Mouse (Mus musculus): ENCODE data around the gene Clrn2.
"Not testable (repeated sequence)": the region's sequence is repeated elsewhere in the genome, so short reads cannot be mapped to it uniquely, and the experiment has no call there.

Clrn2 gene

DNA sequence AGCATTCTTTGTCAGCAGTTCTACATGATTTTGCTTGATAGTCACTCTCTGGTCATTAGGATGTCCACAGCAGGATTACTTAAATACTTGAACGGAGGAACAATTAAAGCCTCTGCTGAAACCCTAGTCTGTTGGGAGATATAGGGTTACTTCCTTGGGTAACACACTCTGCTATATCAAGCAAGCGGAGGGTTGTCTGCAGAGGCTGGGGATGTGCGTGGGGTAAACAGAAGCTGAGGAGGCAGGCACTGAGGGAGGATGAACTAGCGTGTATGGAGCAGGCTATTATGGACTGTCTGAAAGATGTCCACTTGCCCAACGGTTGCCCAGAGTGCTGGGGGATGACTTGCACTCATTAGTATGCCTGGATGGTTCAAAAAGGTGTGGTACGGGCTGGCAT, at the start of gene Clrn2:
Clrn2 (plus strand) TSS at position 301 of the 400 bp plus-strand sequence.
- in situ Hi-C loops (cut with MboI; ENCODE audit: low pct_unique_long_range_greater_than_20kb in 1 of 2, low sequenced_read_pairs in 2 of 2, unreplicated experiment in 1 of 2): loop anchor here (25.0 kb wide), 1 partner anchor 884 kb away; no protein-coding TSS in a partner anchor

- in situ Hi-C loops (cut with MboI; ENCODE audit: low pct_unique_long_range_greater_than_20kb in 1 of 2, low sequenced_read_pairs in 2 of 2, unreplicated experiment in 1 of 2): loop anchor here (25.0 kb wide), 2 partner anchors 1094 to 1119 kb away; no protein-coding TSS in a partner anchor
Measured at GRCm38 (mm10) chr5:45406129-45406528, 47.4 kb upstream of the Clrn2 start.

DNA sequence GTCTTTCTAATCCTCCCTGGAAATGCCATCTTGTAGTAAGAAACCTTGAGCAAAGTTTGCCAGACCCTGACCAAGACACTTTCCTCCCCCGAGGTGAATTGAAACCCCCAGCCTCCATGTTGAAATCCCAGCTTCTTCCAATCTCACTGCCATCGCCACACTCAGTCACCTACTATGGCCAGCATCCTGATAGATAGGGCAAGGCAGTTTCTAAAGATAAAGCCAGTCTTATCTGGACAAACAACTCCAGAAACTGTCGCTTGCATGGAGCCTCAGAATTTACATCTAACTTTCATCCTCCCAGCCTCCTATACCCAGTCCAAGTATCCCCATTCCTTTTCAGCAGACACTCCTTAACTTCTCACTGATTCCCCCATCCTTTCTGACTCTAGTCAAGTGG, 37.1 kb upstream of the Clrn2 start:
- in situ Hi-C loops (cut with MboI; ENCODE audit: low pct_unique_long_range_greater_than_20kb in 1 of 2, low sequenced_read_pairs in 2 of 2, unreplicated experiment in 1 of 2): loop anchor here (25.0 kb wide), 2 partner anchors 1104 to 1129 kb away; no protein-coding TSS in a partner anchor

DNA sequence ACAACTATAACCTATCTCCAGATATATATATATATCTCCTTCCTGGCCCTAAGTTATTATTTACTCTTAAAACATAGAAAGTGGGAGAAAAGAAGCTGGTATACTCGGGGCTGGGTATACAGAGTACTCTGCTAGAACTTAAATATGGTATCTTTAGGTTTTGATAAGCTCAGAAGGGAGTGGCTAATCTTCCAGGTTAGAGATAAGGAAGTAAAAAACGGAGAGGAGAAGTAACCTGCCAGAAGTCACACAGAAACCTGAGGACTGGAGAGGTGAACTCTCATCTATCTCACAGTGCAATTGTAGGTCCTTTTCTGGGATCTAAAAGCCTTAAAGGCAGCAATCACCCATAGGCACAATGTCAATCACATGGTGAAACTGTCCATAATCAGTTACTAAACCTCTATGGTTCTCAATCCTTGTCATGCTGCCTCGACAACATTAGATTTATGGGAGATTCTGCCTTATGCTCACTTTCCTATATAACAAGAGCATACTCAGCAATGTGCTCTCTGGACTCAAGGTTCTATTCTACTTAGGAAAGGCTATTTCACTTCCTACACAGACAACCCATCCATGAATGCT, 35.6 kb upstream of the Clrn2 start:
- in situ Hi-C loops (cut with MboI; ENCODE audit: low pct_unique_long_range_greater_than_20kb in 1 of 2, low sequenced_read_pairs in 2 of 2, unreplicated experiment in 1 of 2): loop anchor here (25.0 kb wide), 2 partner anchors 1106 to 1131 kb away; no protein-coding TSS in a partner anchor

- in situ Hi-C loops (cut with MboI; ENCODE audit: low pct_unique_long_range_greater_than_20kb in 1 of 2, low sequenced_read_pairs in 2 of 2, unreplicated experiment in 1 of 2): loop anchor here (25.0 kb wide), 2 partner anchors 1108 to 1133 kb away; no protein-coding TSS in a partner anchor
Measured at GRCm38 (mm10) chr5:45419841-45420638, 33.5 kb upstream of the Clrn2 start.

DNA sequence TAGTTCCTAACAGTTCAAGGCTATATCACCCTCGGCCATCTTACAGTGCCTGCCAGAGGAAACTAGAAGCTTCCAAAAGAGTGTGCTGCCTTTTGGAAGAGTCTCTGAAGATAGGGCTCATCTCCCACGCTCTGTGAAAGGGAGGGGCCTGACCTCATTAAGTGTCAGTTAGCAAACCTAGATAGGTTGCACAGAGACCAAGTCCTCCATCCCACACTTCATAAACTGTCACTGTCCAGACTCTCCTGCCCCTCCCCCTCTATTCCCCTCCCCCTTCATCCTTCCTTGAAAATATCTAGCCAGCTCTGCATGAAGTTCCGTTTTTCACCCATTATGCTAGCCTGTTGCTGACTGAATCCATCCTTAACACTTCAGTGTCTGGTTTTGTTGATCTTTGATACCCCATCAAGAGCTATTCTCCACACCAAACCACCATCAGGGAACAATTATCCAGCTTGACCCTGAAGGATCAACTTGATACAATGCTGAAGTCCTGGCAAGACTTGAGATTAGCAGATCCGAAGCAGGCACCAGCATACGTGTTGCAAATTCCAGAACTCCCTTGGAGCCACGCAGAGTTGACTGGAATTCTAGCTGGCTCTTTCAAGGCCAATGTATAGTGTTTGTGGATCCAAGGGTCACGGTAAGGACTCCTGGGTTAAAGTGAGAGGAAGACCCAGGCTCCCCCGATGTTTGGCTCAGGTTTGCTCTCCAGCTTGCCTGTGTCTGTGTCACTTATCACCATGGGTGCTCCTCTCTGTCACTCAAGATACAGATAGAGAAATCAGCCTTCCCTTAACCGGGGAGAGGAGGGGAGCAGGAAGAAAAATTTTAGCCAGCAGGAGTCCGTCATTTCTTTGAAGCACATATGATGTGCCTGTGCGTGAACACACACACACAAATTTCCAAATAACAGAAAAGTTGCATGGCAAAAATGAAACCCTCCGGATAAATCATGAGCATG, 31.4 kb upstream of the Clrn2 start:
- in situ Hi-C loops (cut with MboI; ENCODE audit: low pct_unique_long_range_greater_than_20kb in 1 of 2, low sequenced_read_pairs in 2 of 2, unreplicated experiment in 1 of 2): loop anchor here (25.0 kb wide), 2 partner anchors 1110 to 1135 kb away; no protein-coding TSS in a partner anchor

GRCm38 (mm10) chr5:45424021-45424886, 29.3 kb upstream of the Clrn2 start:
- in situ Hi-C loops (cut with MboI; ENCODE audit: low pct_unique_long_range_greater_than_20kb in 1 of 2, low sequenced_read_pairs in 2 of 2, unreplicated experiment in 1 of 2): loop anchor here (25.0 kb wide), 2 partner anchors 1112 to 1137 kb away; no protein-coding TSS in a partner anchor

DNA sequence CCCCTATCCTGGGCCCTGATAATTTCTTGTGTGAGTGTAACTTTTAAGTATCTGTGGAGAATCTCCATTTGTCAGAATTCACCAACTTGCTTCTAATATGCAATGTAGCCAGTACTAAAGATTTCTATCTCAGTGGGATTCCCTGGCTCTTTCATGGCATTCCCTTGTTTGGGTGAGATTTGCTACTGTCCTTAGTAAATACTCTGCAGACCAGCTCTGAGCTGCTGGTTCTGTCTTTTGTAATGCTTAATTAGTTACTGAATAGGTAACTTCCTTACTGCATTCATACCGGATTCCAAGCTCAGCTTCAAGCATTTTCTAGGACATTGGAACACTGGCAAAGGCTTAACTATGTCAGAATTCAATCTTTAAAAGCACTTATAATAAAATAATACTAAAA, 27.8 kb upstream of the Clrn2 start:
- in situ Hi-C loops (cut with MboI; ENCODE audit: low pct_unique_long_range_greater_than_20kb in 1 of 2, low sequenced_read_pairs in 2 of 2, unreplicated experiment in 1 of 2): not testable (repeated sequence)

DNA sequence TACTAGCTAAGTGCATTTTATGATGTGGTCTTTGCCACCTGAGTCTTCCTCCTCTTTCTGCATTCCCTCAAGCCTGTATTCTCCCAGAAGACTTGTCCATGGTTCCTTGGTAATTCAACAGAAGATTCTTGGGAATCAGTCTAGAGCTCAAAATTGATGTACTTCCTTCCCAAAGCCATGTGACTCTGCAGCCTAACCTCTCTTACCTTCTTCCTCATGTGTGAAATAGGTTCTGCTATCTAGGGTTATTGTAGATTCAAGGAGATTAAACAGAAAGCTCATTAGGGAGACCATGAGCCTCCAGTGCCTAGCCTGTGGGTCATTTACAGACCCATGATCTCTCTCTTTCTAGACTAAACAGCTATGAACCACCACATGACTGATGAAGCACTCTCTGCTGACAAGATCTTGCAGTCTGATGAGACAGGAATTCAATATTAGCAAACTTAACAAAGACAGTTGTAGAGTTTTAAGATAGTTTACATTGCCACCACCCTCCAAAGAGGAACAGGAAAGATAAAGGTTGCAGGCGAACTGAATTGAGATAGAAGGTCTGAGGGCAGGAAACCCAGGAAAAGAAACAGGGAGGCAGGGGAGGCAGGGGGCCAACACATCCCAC, 27.0 kb upstream of the Clrn2 start:
- in situ Hi-C loops (cut with MboI; ENCODE audit: low pct_unique_long_range_greater_than_20kb in 1 of 2, low sequenced_read_pairs in 2 of 2, unreplicated experiment in 1 of 2): no loop called here

DNA sequence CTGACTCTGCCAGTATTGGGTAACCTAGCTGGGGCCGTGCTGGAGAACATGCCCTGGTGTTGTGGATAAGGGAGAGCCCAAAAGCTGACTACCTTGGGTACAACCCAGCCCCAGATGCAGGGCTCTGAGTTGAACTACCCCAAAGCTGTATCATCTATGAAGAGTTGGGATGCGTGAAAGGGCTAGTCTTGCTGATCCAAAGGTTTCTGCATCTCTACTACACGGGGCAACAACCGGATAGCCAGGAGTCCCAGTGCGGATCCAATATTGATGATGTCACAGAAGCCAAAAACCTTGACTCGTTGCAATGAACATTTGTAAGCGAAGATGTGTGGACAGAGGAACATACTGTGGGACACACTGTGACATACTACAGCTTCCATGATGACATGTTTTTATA, 25.7 kb upstream of the Clrn2 start:
- in situ Hi-C loops (cut with MboI; ENCODE audit: low pct_unique_long_range_greater_than_20kb in 1 of 2, low sequenced_read_pairs in 2 of 2, unreplicated experiment in 1 of 2): no loop called here

DNA sequence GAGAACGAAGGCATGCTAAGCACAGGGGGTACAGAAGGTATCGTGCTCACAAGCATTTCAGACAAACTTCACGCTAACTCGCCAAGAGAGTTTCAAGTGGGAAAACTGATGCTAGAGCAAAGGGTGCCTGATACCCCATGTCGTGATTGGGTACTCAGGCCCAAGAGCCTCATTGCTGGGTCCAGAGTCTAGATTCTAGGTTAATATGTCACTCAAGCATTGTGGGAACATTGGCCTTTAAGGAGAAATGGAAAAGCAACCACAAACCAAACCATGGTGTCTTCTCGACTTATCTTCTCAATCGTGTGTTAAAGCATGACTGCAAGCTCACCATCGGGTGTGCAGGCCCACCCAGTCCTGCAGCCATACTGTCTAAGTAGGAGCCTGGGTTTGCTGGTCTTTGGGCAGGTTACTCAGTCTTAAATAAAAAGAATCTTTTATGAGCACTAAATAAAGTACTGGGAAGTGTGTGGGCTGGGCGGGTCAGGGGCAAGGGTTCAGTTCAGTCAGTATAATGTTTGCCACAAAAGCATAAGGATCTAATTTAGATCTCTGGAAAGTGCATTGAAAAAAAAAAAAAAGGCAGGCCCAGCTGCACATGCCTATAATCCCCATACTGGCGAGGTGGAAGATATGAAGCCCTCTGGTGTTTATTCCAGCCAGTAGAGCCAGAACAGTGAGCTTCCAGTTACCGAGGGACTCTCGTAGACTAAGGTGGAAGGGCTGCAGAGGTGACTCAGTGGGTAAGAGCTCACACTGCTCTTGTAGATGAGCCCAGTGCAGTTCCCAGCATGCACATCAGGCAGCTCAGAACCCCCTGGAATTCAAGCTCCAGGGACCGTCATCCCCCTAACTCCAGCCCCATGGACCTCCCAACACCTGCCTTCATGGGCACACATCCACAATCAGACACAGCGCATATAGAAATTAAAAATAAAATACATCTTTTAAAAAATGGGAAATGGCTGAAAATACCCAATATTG, 17.3 kb upstream of the Clrn2 start:
- in situ Hi-C loops (cut with MboI; ENCODE audit: low pct_unique_long_range_greater_than_20kb in 1 of 2, low sequenced_read_pairs in 2 of 2, unreplicated experiment in 1 of 2): no loop called here

DNA sequence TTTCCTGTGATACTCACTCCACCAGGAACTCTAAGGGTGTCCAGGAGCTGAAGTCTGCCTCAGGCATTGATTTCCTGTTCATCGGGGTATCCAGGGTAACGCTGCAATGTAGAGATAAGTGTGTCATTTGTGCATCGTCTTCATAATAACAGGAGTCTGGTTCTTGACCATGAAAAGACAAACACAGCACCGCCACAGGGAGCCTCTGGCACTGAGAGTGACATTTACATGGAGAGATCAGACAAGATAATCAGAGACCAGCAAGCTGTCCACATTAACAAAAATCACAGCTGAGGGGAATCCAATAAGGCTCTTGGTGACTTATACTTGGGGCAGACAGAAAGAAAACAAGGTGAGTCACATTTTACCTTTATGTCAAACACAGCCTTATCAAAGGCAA, 15.7 kb upstream of the Clrn2 start:
- in situ Hi-C loops (cut with MboI; ENCODE audit: low pct_unique_long_range_greater_than_20kb in 1 of 2, low sequenced_read_pairs in 2 of 2, unreplicated experiment in 1 of 2): no loop called here

- in situ Hi-C loops (cut with MboI; ENCODE audit: low pct_unique_long_range_greater_than_20kb in 1 of 2, low sequenced_read_pairs in 2 of 2, unreplicated experiment in 1 of 2): no loop called here
Measured at GRCm38 (mm10) chr5:45438301-45438700, 15.2 kb upstream of the Clrn2 start.

- in situ Hi-C loops (cut with MboI; ENCODE audit: low pct_unique_long_range_greater_than_20kb in 1 of 2, low sequenced_read_pairs in 2 of 2, unreplicated experiment in 1 of 2): no loop called here
Measured at GRCm38 (mm10) chr5:45441124-45441523, 12.4 kb upstream of the Clrn2 start.

- in situ Hi-C loops (cut with MboI; ENCODE audit: low pct_unique_long_range_greater_than_20kb in 1 of 2, low sequenced_read_pairs in 2 of 2, unreplicated experiment in 1 of 2): no loop called here
Measured at GRCm38 (mm10) chr5:45441745-45442144, 11.8 kb upstream of the Clrn2 start.

- in situ Hi-C loops (cut with MboI; ENCODE audit: low pct_unique_long_range_greater_than_20kb in 1 of 2, low sequenced_read_pairs in 2 of 2, unreplicated experiment in 1 of 2): no loop called here
Measured at GRCm38 (mm10) chr5:45444130-45444832, 9.3 kb upstream of the Clrn2 start.

All from mouse embryonic stem cell (cell line).